Mouse (Mus musculus) small intestine, adult 2 months (tissue): ENCODE measurements around the gene Vrtn.

ENCODE experiments used
- CTCF ChIP-seq: fragments of 200-500 bp; IDR thresholded peaks from 2 replicates; pipeline ENCODE4 v1.5.1; 2012; ENCODE audit warnings: low read depth, mild to moderate bottlenecking, control low read depth, inconsistent platforms, low read length, moderate library complexity, mixed read lengths; ENCODE audit not compliant: insufficient replicate concordance, insufficient read length; ENCODE audit errors: extremely low read depth
- POLR2A ChIP-seq: fragments of 200-500 bp; IDR thresholded peaks from 2 replicates; pipeline ENCODE4 v1.6.1; 2012; ENCODE audit warnings: low read depth, mild to moderate bottlenecking, control low read depth, inconsistent platforms, low read length, moderate library complexity

DNA sequence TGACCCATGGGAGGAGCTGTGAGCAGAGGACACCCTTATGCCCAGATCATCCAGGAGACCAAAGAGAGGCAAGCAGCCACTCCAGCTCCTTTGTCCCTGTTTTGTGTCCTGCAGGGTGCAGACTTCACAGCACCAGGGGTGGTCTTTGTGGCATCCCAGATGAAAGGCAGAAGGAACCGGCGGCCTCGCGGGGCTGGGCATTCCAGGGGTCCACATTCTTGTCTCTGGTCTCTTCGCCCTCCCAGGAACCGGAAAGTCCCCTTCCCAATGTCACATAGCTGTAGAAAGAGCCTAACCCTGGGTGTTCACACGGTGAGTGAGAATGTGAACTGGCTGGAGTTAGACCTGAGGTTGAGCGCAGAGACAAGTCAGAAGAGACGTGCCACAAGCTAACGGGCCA, 30.8 kb downstream of the Vrtn start:
- TF ChIP-seq POLR2A (no peak), CTCF (no peak)
